Mouse (Mus musculus): ENCODE data around the gene Dock6.
"Not testable (repeated sequence)": the region's sequence is repeated elsewhere in the genome, so short reads cannot be mapped to it uniquely, and the experiment has no call there.

Dock6 gene

GRCm38 (mm10) chr9:21852128-21853091, at the start of gene Dock6:
TSS of gene Dock6 (minus strand) at chr9:21852635.
- DNase-seq (ENCODE audit: low spot score in 2 of 2) = peak; percentile 81 to 89

GRCm38 (mm10) chr9:21901223-21901820, 48.9 kb upstream of the Dock6 start:
- DNase-seq (ENCODE audit: low spot score in 2 of 2) = no peak

GRCm38 (mm10) chr9:21889229-21889628, 36.8 kb upstream of the Dock6 start:
- no peak for DNase-seq (ENCODE audit: low spot score in 2 of 2)

GRCm38 (mm10) chr9:21876601-21877000, 24.2 kb upstream of the Dock6 start:
- no peak for DNase-seq (ENCODE audit: low spot score in 2 of 2)

- DNase-seq (ENCODE audit: low spot score in 2 of 2) = no peak
These were observed 19.8 kb upstream of the Dock6 start for GRCm38 (mm10) chr9:21872204-21872603.

- DNase-seq (ENCODE audit: low spot score in 2 of 2) = peak; percentile 28 to 72
These were observed 18.6 kb upstream of the Dock6 start for GRCm38 (mm10) chr9:21870879-21871524.

GRCm38 (mm10) chr9:21869290-21869689, 16.9 kb upstream of the Dock6 start:
- DNase-seq (ENCODE audit: low spot score in 2 of 2) = peak; percentile 45 to 76

GRCm38 (mm10) chr9:21867726-21868125, 15.3 kb upstream of the Dock6 start:
- no peak for DNase-seq (ENCODE audit: low spot score in 2 of 2)

GRCm38 (mm10) chr9:21866641-21867040, 14.2 kb upstream of the Dock6 start:
- DNase-seq (ENCODE audit: low spot score in 2 of 2) = no peak

- no peak for DNase-seq (ENCODE audit: low spot score in 2 of 2)
These were observed 13.4 kb upstream of the Dock6 start for GRCm38 (mm10) chr9:21865673-21866398.

GRCm38 (mm10) chr9:21862181-21862580, 9.7 kb upstream of the Dock6 start:
- DNase-seq (ENCODE audit: low spot score in 2 of 2) = no peak

- not testable (repeated sequence) for DNase-seq (ENCODE audit: low spot score in 2 of 2)
These were observed 7.9 kb upstream of the Dock6 start for GRCm38 (mm10) chr9:21860349-21860748.

GRCm38 (mm10) chr9:21859606-21860005, 7.2 kb upstream of the Dock6 start:
- DNase-seq (ENCODE audit: low spot score in 2 of 2) = no peak

GRCm38 (mm10) chr9:21858084-21858483, 5.6 kb upstream of the Dock6 start:
- no peak for DNase-seq (ENCODE audit: low spot score in 2 of 2)

- no peak for DNase-seq (ENCODE audit: low spot score in 2 of 2)
These were observed 5.1 kb upstream of the Dock6 start for GRCm38 (mm10) chr9:21857501-21857900.

GRCm38 (mm10) chr9:21854894-21855293, 2.5 kb upstream of the Dock6 start:
- DNase-seq (ENCODE audit: low spot score in 2 of 2) = no peak

GRCm38 (mm10) chr9:21853961-21854360, 1.5 kb upstream of the Dock6 start:
- DNase-seq (ENCODE audit: low spot score in 2 of 2) = no peak

GRCm38 (mm10) chr9:21851084-21851483, 1.4 kb downstream of the Dock6 start:
- no peak for DNase-seq (ENCODE audit: low spot score in 2 of 2)

- no peak for DNase-seq (ENCODE audit: low spot score in 2 of 2)
These were observed 2.5 kb downstream of the Dock6 start for GRCm38 (mm10) chr9:21849691-21850677.

- DNase-seq (ENCODE audit: low spot score in 2 of 2) = no peak
These were observed 4.5 kb downstream of the Dock6 start for GRCm38 (mm10) chr9:21847926-21848325.

GRCm38 (mm10) chr9:21847425-21847824, 5.0 kb downstream of the Dock6 start:
- DNase-seq (ENCODE audit: low spot score in 2 of 2) = no peak

All from spleen, postnatal 4 days (tissue).